Mouse (Mus musculus): ENCODE measurements around the gene Ubd. TPM values are rescaled to one million over a fixed set of nuclear protein-coding genes. Genes with fewer than 3 reads are reported as not detected.
"Not testable (repeated sequence)": the region's sequence is repeated elsewhere in the genome, so short reads cannot be mapped to it uniquely, and the experiment has no call there.

Gene Ubd
- not detected for total RNA-seq (2021)

DNA sequence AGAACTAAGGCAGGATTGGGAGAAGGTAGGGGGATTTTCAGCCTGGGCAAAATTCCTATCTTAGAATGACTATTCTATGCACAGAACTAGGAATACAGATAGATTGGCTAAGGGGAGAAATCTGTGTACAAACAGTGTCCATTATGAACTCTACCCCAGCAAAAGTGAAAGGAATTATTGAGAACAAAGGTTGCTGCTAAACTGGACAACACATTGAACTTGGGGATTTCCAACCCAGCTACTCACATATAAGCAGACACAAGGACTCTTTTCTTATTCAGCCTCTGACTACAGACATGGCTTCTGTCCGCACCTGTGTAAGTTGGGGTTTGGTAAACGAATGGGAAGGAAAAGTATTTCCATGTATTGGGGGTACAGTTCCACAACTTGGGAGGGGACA, at the start of gene Ubd:
TSS of gene Ubd (plus strand) at position 237 of the 400 bp plus-strand sequence.
- DNase-seq (ENCODE audit: extremely low spot score in 1 of 2, low spot score in 1 of 2): no peak

DNA sequence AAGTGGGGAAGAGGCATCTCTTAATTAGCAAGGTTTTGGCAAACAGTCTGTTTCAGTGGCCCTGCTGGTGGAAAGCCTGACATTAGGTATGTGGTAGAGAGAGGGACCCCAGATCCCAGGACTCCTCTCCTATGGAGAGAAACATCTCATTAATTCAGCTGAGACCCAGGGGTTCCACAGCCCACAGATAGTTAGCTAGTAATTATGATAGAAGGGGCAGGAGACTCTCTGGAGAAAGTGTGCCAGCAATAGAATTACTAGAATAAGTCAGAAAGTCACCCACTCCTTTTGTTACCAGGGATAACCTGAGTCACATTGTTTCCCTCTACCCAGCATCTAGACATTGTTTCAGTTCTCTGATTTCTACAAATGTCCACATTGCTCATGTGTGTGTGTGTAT, 32.3 kb upstream of the Ubd start, which contains the start of gene Olfr93:
TSS of gene Olfr93 (minus strand) at position 101 of the 400 bp plus-strand sequence.
- no peak for DNase-seq (ENCODE audit: extremely low spot score in 1 of 2, low spot score in 1 of 2)

- no peak for DNase-seq (ENCODE audit: extremely low spot score in 1 of 2, low spot score in 1 of 2)
These were observed 8.2 kb upstream of the Ubd start for GRCm38 (mm10) chr17:37185474-37185873.

- DNase-seq (ENCODE audit: extremely low spot score in 1 of 2, low spot score in 1 of 2): peak in 1 of 2 experiments; percentile 47
These were observed 3.0 kb upstream of the Ubd start for GRCm38 (mm10) chr17:37190711-37191110.

GRCm38 (mm10) chr17:37193032-37193431, 660 bp upstream of the Ubd start:
- no peak for DNase-seq (ENCODE audit: extremely low spot score in 1 of 2, low spot score in 1 of 2)

GRCm38 (mm10) chr17:37194782-37195181, 1.1 kb downstream of the Ubd start:
- DNase-seq (ENCODE audit: extremely low spot score in 1 of 2, low spot score in 1 of 2): no peak

GRCm38 (mm10) chr17:37196845-37197724, 3.4 kb downstream of the Ubd start:
- peak; percentile 20 to 22 for DNase-seq (ENCODE audit: extremely low spot score in 1 of 2, low spot score in 1 of 2)

- no peak for DNase-seq (ENCODE audit: extremely low spot score in 1 of 2, low spot score in 1 of 2)
These were observed 7.2 kb downstream of the Ubd start, which contains the start of gene Olfr94 for GRCm38 (mm10) chr17:37200894-37201293. Gene Olfr94, minus strand, starts transcription at chr17:37200994.

DNA sequence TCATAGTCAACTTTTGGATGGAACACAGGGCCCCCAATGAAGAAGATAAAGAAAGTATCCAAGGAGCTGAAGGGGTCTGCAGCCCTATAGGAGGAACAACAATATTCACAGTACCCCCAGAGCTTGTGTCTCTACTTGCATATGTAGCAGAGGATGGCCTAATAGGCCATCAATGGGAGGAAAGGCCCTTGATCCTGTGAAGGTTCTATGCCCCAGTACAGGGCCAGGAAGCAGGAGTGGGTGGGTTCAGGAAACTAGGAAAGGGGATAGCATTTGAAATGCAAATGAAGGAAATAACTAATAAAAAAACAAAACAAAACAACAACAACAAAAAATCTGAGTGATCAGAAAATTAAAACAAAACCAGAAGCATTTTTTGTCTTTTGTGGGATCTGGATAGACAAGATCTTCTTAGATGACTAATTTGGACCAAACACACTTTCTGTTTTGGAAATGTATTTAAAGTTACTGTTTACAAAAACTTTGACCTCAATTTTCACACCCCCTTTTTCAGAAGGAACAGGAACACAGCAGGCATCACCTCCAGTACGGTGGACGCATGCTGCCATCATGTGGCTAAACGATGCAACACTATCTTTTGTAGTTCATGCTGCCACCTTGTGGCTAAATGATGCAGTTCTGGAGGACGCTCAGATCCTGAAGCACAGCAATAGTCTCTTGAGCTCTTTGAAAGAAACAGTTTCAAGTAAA, 9.7 kb downstream of the Ubd start:
- DNase-seq (ENCODE audit: extremely low spot score in 1 of 2, low spot score in 1 of 2): peak; percentile 60 to 88

DNA sequence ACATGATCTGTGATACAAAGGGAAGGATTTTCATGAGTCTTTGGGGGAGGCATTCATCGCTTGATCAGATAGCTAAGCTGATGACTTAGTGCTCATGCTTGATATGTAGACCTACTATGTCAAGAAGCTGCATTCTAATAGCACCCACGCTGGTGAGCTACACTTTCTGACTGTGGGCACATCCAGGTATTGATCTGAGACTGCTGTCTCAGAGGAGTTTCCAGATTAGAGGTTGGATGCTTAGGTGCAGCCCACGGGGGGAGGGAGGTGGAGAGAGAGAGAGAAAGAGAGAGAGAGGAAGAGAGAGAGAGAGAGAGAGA, 10.2 kb downstream of the Ubd start:
- no peak for DNase-seq (ENCODE audit: extremely low spot score in 1 of 2, low spot score in 1 of 2)

DNA sequence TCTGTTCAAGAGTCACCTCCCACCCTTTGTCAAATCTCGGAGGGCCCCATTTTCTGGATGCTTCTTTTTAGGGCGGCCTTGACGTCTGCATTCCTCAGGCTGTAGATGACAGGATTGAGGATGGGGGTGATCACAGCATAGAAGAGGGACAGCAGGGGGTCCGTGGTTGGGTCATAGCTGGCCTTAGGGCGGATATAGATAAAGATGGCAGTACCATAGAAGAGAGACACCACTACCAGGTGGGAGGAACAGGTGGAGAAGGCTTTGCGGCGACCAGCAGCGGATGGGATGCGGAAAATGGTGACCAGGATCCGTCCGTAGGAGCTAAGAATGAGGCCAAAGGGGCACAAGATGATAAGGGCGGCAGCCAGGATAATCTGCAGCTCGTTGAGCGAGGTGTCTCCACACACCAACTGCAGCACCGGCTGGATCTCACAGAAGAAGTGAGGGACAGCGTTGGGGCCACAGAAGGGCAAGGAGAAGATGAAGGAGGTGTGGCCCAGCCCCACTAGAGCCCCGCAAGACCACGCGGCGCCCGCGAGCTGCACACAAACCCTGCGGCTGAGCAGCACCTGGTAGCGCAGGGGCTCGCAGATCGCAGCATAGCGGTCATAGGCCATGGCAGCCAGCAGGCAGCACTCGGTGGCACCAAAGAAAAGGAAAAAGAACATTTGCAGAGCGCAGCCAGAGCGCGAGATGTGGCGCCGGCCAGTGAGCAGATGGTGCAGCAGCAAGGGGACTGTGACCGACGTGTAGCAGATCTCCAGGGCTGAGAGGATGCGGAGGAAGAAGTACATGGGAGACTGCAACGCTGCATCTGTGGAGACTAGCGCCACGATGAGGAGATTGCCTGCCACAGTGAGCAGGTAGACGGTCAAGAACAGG, 17.4 kb downstream of the Ubd start:
- no peak for DNase-seq (ENCODE audit: extremely low spot score in 1 of 2, low spot score in 1 of 2)

DNA sequence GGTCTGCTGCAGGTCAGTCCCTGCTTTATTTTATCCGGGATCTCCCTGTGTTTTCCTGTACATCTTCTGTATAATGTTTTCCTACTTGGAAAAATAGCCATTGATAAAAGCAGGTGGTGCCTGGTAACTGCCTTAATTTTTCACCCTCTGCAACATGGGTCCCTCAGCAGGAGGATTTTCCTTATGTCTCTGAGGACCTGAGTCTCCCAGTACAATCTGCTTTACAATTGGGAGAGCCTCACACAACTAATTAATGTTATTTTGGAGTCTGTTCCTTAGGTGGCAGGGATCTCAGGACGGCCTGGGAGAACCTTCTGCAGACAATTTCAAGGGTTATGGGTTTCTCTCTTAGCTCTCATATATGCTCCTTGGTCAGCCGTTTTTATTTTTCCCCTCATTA, 19.3 kb downstream of the Ubd start, which contains the start of gene Olfr95:
TSS of gene Olfr95 (minus strand) at position 101 of the 400 bp plus-strand sequence.
- no peak for DNase-seq (ENCODE audit: extremely low spot score in 1 of 2, low spot score in 1 of 2)

DNA sequence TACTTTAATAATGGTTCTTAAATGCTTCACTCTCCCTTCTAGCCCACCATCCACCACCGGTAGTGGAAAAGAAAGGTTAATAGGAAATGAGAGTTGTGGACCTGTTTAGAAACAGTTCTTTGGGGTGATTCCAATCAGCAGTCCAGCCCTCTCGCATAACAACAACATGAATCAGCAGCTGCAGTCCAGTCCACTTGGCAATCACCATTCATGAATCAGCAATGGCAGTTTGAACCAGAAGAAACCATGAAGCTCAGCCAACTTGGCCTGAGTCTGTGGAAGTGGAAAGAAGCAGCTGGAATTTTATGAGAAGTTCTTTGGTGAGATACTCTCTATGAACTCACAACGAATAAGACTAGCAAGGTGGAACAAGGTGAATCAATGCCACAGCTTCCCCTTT, 24.8 kb downstream of the Ubd start:
- DNase-seq (ENCODE audit: extremely low spot score in 1 of 2, low spot score in 1 of 2): no peak

DNA sequence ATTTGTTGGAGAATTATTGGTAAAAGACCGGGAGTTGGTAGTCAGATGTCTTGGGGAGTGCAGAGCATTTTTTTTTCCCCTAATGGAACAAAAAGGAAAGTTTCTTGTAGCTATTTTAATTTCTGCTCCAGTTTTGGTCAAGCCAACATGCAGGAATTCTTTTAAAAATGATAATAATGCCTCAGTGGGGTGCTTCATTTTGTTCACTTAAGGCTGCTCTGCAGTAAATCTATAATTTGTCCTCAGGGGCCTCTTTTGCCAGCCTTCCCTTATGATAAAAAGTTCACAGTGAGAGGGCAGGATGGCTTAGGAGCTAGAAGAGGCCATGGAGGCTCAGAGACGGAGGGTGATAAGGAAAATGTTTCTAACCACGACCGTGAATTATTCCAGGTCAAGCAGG, 26.2 kb downstream of the Ubd start, which contains the start of gene Olfr96:
TSS of gene Olfr96 (plus strand) at position 301 of the 400 bp plus-strand sequence.
- DNase-seq (ENCODE audit: extremely low spot score in 1 of 2, low spot score in 1 of 2): no peak

- DNase-seq (ENCODE audit: extremely low spot score in 1 of 2, low spot score in 1 of 2): no peak
These were observed 28.2 kb downstream of the Ubd start for GRCm38 (mm10) chr17:37221879-37222278.

DNA sequence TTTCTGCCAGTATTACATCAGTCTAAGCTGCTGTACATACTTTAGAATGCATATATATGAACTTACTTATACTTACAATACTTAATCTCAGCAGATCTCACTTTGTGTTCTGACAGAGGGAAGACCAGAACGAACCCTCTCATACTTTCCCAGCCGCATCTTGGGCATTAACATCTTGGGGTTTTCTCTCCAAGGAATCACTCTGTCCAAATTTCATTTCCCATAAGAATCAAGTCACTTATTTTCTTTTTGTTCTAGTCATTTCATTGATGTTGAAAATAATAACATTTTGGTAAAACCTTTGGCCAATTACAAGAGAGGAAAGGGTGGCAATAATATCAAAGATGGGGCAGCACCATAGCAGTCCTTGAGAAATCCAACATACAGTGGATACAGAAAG, 43.5 kb downstream of the Ubd start, which contains the start of gene Olfr97:
TSS of gene Olfr97 (minus strand) at position 101 of the 400 bp plus-strand sequence.
- DNase-seq (ENCODE audit: extremely low spot score in 1 of 2, low spot score in 1 of 2): not testable (repeated sequence)

GRCm38 (mm10) chr17:37242198-37242597, 48.5 kb downstream of the Ubd start:
- no peak for DNase-seq (ENCODE audit: extremely low spot score in 1 of 2, low spot score in 1 of 2)
